Comparison of ENCODE assay signal across 51 mouse cellular contexts in the genomic region with DNA sequence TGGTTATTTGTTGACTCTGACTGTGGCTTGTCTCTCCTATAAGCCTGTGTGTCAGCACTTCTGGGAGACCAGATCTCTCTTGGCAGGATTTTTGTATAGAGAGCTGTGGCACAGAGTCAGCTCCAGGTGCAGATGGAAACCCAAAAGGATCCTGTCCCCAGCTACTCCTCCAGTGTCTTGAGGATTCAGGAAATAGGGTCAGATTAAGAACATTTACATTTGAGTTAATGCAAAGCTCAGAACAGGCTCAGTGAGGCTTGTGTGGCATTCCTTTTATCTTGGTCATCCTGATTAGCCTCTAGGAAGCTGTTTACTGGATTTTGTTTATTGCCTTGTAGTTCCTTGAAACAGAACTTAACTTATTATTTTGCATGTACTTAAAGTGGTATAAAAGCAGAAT. TPM values are rescaled to one million over a fixed set of nuclear protein-coding genes. Genes with fewer than 3 reads are reported as not detected.
"Had no signal": no experiment of that assay in that cellular context is flagged by ENCODE, and none has a peak within 500 bp of the region (broad histone marks: within the 10 kb centered on the region; RNA-seq: fewer than 3 reads in every experiment).

No protein-coding gene starts in this region.

- H3K4me3 ChIP-seq: heart, embryonic 12.5 days; heart, embryonic 13.5 days; heart, embryonic 15.5 days; hindbrain, embryonic 10.5 days; hindbrain, embryonic 12.5 days; hindbrain, embryonic 13.5 days; hindbrain, embryonic 15.5 days; intestine, embryonic 15.5 days; kidney, embryonic 15.5 days; layer of hippocampus, adult 2 months; left cerebral cortex, adult 2 months had no signal

- H3K4me1 ChIP-seq: heart, embryonic 12.5 days; heart, embryonic 13.5 days; heart, embryonic 15.5 days; hindbrain, embryonic 10.5 days; hindbrain, embryonic 12.5 days; hindbrain, embryonic 13.5 days; hindbrain, embryonic 15.5 days; intestine, embryonic 15.5 days; kidney, embryonic 15.5 days had no signal

- DNase-seq: heart, postnatal 10 days; heart, postnatal 14 days; heart, postnatal 36 days; heart, postnatal 4 days; kidney, adult 11 months; kidney, adult 18-20 months; kidney, adult 2 months; kidney, adult 8-10 months; kidney, adult 9 months; kidney, postnatal 10 days; kidney, postnatal 14 days; kidney, postnatal 25 days; kidney, postnatal 36 days; kidney, postnatal 4 days; layer of hippocampus, adult 9-11 months; layer of hippocampus, postnatal 36 days had no signal

- H3K27ac ChIP-seq: heart, embryonic 13.5 days; heart, embryonic 15.5 days; hindbrain, embryonic 10.5 days; hindbrain, embryonic 12.5 days; hindbrain, embryonic 13.5 days; hindbrain, embryonic 14.5 days; hindbrain, embryonic 15.5 days; hindbrain, postnatal 0 days; intestine, embryonic 15.5 days; kidney, embryonic 15.5 days; kidney, postnatal 0 days; layer of hippocampus, adult 2 months; left cerebral cortex, adult 2 months had no signal

- H3K9ac ChIP-seq: heart, embryonic 12.5 days; heart, embryonic 13.5 days; heart, embryonic 15.5 days; hindbrain, embryonic 12.5 days; hindbrain, embryonic 13.5 days; hindbrain, embryonic 14.5 days; hindbrain, embryonic 15.5 days; intestine, embryonic 15.5 days; kidney, embryonic 15.5 days had no signal

- H3K27me3 ChIP-seq: heart, embryonic 12.5 days; heart, embryonic 13.5 days; heart, embryonic 15.5 days; hindbrain, embryonic 12.5 days; hindbrain, embryonic 13.5 days; hindbrain, embryonic 15.5 days; intestine, embryonic 15.5 days; kidney, embryonic 15.5 days had no signal

- H3K9me3 ChIP-seq: heart, embryonic 12.5 days; heart, embryonic 13.5 days; heart, embryonic 15.5 days; hindbrain, embryonic 10.5 days; hindbrain, embryonic 12.5 days; hindbrain, embryonic 13.5 days; hindbrain, embryonic 15.5 days; intestine, embryonic 15.5 days; kidney, embryonic 15.5 days had no signal

- H3K36me3 ChIP-seq: heart, embryonic 12.5 days; heart, embryonic 13.5 days; heart, embryonic 15.5 days; hindbrain, embryonic 10.5 days; hindbrain, embryonic 12.5 days; hindbrain, embryonic 13.5 days; hindbrain, embryonic 15.5 days; intestine, embryonic 15.5 days; kidney, embryonic 15.5 days had no signal

- ATAC-seq: hindbrain, embryonic 16.5 days; hindbrain, postnatal 0 days; inflammation-experienced regulatory T-cells, adult 6 months; intestine, embryonic 15.5 days; intestine, embryonic 16.5 days; intestine, postnatal 0 days had no signal

- H3K4me2 ChIP-seq: heart, embryonic 12.5 days; heart, embryonic 13.5 days; heart, embryonic 15.5 days; hindbrain, embryonic 12.5 days; hindbrain, embryonic 13.5 days; hindbrain, embryonic 14.5 days; hindbrain, embryonic 15.5 days; intestine, embryonic 15.5 days; kidney, embryonic 15.5 days had no signal

RNA-seq across cellular contexts. Expression of a gene that starts 11.7 kb away (rescaled TPM):
- total RNA-seq: heart, postnatal 10 days; heart, postnatal 14 days; heart, postnatal 25 days; heart, postnatal 36 days; heart, postnatal 4 days; hematopoietic stem cell, adult 5-6 weeks; hindbrain, postnatal 0 days; layer of hippocampus, adult 18-20 months; layer of hippocampus, adult 2 months; layer of hippocampus, adult 8-10 months; layer of hippocampus, postnatal 10 days; layer of hippocampus, postnatal 14 days; layer of hippocampus, postnatal 25 days; layer of hippocampus, postnatal 36 days; left cerebral cortex, adult 18-20 months; left cerebral cortex, adult 2 months; left cerebral cortex, adult 8-10 months had no signal
- polyA plus RNA-seq: heart, embryonic 12.5 days; heart, embryonic 13.5 days; heart, embryonic 14.5 days; heart, embryonic 15.5 days; heart, embryonic 16.5 days; heart, postnatal 0 days; hindbrain, embryonic 10.5 days; hindbrain, embryonic 11.5 days; hindbrain, embryonic 12.5 days; hindbrain, embryonic 13.5 days; hindbrain, embryonic 14.5 days; hindbrain, embryonic 15.5 days; hindbrain, embryonic 16.5 days; hindbrain, postnatal 0 days; inflammation-experienced regulatory T-cells, adult 6 months; intestine, embryonic 14.5 days; intestine, embryonic 15.5 days; intestine, embryonic 16.5 days; kidney, adult 2 months; kidney, embryonic 14.5 days; kidney, embryonic 15.5 days; kidney, embryonic 16.5 days; kidney, postnatal 0 days; large intestine, adult 2 months had no signal
